Mouse (Mus musculus): ENCODE data around the gene Rfxank. TPM values are rescaled to one million over a fixed set of nuclear protein-coding genes. Genes with fewer than 3 reads are reported as not detected.

Rfxank gene
- total RNA-seq, 2 experiments from 2014 or later = 20.7 to 22.4 TPM

DNA sequence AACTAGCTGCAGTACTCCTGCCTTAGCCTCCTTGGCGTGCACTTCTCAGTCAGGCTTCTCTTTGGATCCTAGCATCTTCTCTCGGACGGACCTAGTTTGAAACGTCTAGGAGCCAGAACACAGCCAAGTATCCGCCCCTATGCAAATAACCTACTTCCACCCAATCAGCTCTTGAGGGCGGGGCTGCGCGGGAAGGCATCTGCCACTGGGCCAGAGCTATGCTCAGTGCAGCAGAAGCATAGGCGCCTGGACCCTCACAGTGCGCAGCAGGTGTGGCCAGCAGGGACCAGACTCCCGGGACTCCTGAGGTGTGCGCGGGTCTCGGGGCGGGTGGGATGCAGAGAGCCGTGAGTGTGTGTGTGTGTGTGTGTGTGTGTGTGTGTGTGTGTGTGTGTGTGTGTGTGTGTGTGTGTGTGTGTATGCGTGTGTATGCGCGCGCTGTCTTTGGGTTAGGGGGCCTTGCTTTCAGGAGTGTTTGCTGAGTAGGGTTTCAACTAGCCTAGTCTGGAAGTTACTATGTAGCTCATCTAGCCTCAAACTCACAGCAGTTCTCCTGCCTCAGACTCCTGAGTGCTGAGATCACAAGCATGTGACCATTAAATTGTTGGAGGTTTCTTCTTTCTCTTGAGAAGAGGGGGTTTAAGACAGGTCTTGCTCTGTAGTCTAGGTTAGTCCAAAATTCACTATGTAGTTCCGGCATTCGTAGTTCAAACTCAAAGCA is 13.7 kb upstream of the Rfxank start:
- peak; percentile 81 to 82 for DNase-seq
- intact Hi-C loops (cut with DNase I) = no loop called here

DNA sequence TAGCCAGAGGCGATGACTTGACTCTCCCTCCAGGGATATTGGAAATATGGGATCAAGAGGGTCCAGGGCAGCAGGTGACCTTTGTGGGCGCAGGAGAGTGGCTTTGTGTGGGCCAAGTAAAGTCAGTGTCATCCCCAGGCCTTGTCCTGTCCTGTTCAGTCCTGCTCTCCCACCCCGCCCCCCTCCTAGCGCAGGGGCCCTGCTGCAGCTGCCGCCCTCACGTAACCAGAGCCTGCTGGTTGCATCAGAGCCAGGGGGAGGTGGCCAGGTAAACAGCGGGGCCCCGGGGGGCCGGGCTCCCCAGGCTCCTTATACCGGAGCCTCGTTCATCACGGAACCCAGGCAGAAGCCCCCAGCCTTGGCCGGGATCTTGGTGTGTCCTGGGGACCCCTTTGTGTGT is 11.2 kb upstream of the Rfxank start:
- DNase-seq = no peak

DNA sequence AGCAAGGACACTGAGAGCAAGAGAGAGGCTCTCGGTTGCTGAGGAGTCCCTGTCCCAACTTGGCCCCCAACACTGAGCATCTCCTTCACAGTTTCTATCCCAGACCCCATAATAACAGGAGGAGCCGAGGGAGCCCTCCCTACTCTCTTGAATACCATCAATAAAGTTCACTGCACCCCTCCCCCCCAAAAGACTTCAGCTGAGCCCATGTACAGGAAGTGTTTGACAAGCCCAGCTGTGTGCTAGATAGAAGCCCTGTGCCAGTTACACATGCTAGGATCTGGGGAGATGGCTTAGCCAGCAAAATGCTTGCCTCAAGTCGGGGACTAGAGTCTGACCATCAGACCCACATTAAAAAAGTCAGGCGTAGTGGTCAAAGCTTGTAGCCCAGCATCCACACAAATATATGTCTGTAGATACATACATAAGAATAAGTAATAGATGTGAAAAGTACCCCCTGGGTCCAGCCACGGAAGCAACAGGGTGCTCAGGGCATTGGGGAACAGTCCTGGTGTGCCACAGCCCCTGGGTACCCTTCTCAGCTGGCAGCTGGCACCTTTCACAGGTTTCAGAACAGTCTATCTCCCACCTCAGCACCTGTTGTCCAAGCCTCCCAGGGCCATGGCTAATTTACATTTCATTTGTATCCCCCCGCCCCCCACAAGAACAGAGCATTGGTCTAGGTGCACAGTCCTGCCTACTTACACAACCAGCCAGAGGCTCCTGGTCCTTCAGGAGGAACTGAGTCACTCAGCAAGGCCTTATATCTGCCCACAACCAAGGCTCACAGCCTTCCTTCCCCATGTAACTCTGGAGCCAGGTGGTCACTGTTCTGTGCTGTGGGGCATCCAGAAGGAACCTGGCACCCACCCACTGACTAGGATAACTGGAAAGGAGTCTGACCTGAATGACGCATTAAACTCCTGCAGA is 9.0 kb upstream of the Rfxank start:
- intact Hi-C loops (cut with DNase I) = no loop called here
- DNase-seq = no peak

More for the DNA sequence above, 11.2 kb upstream of the Rfxank start:
- intact Hi-C loops (cut with DNase I) = no loop called here

DNA sequence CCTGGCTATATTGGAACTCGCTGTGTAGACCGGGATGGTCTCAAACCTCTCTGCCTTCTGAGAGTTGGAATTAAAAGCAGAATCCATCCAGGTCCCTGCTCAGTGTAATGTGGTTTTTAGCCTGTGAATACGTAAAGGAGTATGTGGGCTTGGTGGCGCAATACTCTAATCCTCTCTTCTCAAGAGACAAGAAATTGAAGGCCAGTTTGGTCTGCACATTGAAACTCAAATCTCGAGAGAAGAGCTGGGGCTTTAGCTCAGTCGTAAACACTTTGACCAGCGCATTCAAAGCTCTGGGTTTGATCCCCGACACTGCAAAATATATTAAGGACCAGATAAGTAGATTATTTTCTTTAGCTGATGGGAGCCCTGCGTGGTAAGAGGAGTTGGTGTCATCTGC is 1.0 kb upstream of the Rfxank start:
- DNase-seq = no peak
- intact Hi-C loops (cut with DNase I) = no loop called here

DNA sequence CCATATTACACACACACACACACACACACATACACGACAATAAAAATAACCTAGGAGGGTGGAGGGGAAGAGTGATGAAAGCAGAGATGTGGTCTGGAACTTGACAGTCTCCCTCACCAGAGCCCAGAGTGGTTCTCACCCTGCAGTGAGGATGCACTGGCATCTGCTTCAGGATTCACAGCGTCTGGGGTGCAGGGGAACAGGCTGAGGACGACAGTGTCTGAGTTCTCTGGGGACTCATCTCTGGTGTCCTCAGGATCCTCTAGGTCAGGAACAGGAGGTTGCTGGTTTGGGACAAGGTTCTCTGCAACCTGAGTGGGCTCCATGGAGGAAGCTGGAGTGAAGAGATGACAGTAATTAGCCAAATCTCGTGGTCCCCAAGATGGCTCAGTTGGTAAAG is 1.1 kb downstream of the Rfxank start:
- DNase-seq = no peak
- intact Hi-C loops (cut with DNase I) = no loop called here

DNA sequence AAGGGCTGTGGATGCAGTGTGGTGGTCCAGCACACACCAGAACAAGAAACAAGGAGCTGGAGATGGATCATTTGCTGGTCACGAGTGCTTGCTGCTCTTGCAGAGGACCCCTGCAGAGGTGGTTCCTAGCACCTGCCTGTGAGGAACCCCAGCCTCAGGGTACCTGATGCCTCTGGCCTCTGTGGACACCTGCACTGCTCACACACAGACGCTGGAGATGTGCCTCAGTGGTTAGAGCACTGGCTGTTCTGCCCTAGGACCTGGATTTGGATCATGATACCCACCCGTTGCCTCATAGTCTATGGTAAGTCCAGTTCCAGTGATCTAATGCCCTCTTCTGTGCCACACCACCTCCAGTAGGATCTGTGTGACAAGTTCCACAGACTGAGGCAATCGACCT is 2.4 kb downstream of the Rfxank start:
- DNase-seq = no peak
- intact Hi-C loops (cut with DNase I) = no loop called here

DNA sequence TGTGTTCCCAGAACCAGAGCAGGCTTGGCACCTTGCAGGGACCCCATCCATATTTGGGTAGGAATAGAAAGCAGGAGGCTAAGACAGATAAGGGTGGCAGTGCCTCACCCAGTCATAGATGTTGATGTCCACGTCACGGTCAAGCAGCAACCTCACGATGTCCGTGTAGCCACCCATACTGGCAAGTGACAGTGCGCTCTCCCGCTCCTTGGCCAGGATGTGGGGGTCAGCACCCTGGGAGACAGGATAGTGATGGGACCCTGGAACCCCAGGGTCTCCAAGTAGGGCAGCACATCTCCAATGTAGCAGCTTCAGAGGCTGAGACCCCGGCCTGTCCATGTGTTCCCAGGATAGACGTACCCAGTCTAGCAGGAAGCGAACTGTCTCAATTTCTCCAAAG is 4.0 kb downstream of the Rfxank start:
- DNase-seq = no peak
- intact Hi-C loops (cut with DNase I) = no loop called here

DNA sequence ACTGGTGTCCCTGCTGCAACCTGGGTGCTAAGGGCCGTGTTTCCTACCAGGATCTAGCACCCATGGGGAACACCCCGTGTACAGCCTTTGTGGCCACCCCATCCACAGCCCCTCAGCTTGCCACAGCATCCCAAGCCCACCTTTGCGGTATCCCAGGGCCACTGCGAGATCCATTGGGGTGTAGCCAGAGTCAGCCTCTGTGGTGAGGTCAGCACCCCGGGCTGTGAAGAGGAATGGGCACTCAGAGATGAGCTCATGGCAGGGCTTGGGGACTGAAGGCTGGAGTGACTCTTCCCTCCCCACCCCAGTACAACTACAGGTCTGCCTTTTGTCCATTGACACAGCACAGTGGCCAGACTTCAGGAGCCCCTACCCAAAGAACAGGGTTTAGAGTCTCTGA is 4.9 kb downstream of the Rfxank start:
- DNase-seq = no peak
- intact Hi-C loops (cut with DNase I) = no loop called here

DNA sequence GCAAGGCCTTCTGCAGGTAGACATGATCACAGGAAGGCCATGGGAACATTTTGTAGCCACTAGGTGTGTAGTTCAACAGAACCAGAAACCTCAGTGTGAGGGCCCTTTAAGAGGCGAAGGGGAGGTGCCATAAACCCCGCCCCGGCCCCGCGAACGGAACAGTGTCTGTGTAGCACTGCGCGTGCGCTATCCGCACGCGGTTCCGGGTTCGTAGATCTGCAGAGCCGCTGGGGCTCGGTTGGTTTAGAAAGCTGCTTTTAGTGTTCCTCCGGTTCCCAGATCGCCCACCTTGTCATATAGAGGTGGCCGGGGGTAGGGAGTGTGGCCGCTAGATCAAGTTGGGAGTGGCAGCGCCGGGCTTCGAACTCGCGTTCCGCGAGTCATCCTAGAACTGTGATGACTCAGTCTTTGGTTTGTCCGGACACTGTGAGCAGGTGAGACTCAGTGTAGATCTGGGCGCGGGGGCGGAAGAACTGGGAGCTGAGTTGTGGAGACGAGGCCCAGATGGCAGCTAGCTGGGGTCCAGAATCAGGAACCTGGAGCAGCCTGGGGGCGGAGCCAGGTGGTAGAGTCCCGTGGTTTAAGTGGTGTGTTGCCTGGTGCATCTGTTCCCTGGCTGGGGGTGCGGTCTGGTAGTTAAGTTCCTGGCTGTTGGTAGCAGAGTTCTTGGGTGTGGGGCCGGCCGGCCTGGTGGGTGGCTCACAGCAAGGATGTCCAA is 7.6 kb downstream of the Rfxank start, which contains the start of gene Nr2c2ap:
Gene Nr2c2ap, plus strand, starts transcription at position 168 of the 718 bp plus-strand sequence.
- intact Hi-C loops (cut with DNase I) = no loop called here
- peak; percentile 83 to 87 for DNase-seq

DNA sequence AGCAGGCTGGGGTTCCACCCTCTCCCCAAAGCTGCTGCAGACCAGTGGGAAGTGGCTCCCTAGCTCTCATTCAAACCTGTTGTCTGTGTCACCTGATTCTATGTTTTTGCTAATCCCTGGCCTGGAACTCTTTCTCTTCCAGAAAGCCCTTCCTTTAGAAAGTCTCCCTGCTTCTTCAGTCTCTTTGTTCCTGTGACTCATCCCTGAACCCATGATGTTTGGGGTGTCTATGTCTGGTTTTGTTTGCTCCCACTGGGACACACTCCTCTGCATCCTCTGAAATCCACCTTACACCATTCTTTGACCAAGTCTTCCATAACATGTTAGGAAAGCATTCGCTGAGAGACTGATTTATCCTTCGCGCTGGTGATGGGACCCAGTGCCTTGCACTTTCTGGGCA is 8.9 kb downstream of the Rfxank start:
- no peak for DNase-seq
- intact Hi-C loops (cut with DNase I) = no loop called here

DNA sequence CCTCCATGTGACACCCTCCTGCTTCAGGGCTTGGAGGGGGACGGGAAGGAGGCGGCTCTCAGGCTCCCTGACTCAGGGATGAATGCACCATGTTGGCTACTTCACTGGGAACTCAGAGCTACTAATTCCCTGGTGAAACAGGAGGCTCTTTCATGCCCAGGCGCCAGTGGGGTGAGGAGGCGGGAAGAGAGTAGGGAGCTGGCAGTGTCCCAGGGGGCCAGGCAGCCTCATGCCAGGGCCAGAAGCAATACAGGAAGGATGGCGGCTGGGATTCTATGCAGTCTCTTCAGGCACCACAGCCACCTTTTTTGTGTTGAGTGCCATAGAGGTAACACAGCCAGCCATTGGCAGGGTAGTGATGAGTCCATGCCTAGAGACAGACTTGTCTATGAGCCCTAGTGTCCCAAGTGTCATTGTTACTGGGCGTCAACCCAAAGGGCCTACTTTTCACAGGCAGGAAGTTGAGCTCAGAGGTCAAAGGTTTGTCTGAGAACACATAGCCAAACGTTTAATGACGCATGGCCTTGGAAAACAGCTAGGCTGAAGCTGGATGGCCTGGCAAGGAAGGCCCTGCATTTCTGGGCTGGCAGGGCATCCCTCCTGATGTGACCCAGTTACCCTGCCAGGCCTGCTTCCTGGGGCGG is 9.5 kb downstream of the Rfxank start:
- peak; percentile 47 to 63 for DNase-seq
- intact Hi-C loops (cut with DNase I) = loop anchor here (5.0 kb wide), 1 partner anchor 82 kb away; no protein-coding TSS in a partner anchor

DNA sequence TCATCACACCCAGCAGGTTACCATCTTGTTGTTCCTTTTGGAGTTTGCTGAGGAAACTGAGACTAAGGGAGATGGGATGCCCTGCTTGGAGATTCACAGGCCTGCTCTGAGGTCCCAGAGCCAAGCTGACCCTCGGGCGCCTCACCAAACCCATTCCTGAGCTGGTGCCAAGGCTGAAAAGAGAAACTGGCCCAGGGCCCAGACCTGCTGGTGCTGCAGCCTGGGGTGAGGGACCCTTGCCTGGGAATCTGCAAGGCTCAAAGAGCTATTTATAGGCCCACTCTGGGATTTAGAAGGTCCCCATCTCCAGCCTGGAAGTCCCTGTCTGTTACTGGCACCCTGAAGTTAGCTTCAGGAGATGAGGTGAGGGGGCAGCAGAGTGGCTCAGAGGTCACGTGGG is 10.5 kb downstream of the Rfxank start:
- peak; percentile 90 to 93 for DNase-seq
- intact Hi-C loops (cut with DNase I) = loop anchor here (5.0 kb wide), 1 partner anchor 81 kb away; no protein-coding TSS in a partner anchor

DNA sequence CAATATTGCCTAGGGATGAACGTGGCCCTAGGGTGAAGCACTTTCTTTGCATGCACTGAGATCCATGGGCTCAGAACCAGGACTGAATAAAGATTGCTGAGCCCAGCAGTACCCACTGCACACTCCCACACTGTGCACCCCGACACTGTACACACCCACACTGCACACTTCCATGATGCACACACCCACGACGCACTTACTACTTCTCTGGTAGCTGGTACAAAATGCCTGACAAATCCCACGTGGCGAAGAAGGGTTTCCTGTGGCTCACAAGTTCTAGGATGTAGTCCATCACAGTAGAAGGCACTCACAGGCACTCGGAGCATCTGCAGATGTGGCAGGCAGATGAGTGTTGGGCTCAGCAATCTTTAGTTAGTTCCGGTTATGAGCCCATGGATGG is 14.0 kb downstream of the Rfxank start:
- intact Hi-C loops (cut with DNase I) = loop anchor here (5.0 kb wide), 2 partner anchors 78 to 208 kb away; no protein-coding TSS in a partner anchor
- no peak for DNase-seq

DNA sequence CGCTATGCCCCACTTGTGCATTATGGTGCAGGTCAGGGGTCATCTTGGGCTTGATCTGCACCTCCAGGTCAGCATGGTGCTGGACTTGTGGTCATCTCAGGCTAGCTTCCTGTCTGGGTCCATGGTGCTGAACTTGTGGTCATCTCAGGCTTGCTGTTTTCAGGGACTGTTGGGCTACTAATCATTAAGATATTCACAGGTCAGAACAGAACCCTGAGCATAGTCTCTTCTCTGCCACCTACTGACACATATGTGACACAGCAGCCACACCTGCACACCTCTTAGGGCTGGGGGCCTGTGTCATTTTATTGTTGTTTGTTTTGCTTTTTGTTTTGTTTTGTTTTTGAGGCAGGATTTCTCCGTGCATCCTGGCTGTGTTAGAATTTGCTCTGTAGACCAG is 16.1 kb downstream of the Rfxank start:
- DNase-seq = no peak
- intact Hi-C loops (cut with DNase I) = loop anchor here (2.0 to 5.0 kb wide), 2 partner anchors 18 to 206 kb away; no protein-coding TSS in a partner anchor

DNA sequence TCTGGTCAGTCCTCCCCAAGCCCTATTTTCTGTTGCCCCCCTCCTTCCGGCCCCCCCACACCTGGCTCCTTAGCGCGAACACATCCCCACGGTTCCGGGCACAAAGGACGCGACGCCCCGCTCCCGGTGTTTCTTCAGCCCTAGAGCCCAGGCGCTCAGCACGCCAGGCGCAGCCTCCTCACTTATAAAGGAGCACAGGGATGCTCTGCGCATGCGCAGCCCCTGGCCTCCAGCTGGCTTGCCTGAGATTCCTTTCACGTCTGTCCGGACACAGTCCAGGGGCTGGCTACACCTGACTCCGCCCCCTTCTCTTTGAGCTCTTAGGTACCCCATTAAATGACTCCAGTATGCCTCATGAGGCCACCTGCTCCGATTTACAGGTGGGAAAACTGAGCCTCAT is 18.3 kb downstream of the Rfxank start, which contains the start of gene Ncan:
Gene Ncan, minus strand, starts transcription at position 207 of the 400 bp plus-strand sequence.
- intact Hi-C loops (cut with DNase I) = loop anchor here (5.0 kb wide), 1 partner anchor 203 kb away; no protein-coding TSS in a partner anchor
- peak; percentile 40 to 56 for DNase-seq

DNA sequence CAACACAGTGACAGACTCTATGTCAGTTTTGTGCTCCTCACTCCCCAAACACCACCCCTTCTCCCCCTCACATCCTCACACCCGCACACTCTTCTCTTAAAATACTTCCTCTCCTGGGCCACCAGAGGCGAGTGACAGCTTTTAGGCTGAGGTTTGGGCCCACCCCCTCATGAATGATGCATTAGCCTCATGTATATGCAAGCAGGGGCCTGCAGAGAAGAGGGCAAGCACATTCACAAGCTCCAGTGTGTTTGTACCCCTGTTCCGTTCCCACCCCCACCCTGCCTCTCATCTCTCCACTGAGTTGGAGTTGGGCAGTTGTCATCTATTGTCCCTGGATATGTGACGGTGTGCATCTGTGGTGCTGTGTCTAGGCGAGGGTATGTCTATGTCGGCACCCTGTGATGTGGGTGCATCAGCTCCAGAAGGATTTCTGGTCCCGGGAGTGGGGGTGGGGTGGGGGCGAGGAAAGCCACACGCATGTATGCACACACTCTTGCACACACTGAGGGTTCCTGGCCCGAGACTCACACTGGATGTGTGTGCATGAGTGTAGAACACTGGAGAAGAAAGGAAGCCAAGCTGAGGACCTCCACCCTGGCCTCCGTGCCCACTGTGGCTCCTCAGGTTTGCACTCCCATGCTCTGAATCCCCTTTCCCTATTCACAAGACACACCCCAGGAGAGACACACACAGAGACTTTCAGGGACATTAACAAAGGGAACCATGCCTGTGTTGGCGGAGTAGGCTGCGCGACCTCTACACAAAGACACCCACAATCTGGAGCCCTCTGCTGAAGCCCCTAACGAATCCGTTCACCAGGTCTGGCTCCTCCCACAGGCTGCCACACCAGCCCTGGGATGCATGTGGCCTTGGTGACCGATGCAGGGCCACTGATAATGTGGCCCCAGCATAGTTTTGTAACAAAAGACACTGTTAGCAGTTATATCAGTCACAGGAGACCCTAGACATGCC is 19.9 kb downstream of the Rfxank start:
- intact Hi-C loops (cut with DNase I) = no loop called here
- DNase-seq = no peak

DNA sequence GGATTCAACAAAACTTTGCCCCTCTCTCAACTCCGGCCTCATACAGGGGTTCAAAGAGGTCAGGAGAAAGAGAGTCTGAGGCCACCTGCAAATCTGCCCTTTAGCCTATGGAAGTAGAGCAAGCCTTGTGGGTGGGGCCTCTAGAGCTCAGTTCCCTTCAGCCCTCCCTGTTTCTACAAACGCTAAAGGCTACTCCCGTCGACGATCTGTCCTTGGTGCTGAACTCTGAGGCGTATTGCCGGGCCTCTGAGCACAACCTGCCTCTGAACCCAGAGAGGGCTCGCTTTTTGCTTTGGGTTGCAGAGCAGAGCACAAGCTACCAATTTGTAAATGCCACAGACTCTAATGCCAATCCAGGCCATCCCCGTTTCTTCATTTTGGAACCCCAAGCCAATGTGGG is 21.3 kb downstream of the Rfxank start:
- intact Hi-C loops (cut with DNase I) = no loop called here
- peak; percentile 41 to 60 for DNase-seq

DNA sequence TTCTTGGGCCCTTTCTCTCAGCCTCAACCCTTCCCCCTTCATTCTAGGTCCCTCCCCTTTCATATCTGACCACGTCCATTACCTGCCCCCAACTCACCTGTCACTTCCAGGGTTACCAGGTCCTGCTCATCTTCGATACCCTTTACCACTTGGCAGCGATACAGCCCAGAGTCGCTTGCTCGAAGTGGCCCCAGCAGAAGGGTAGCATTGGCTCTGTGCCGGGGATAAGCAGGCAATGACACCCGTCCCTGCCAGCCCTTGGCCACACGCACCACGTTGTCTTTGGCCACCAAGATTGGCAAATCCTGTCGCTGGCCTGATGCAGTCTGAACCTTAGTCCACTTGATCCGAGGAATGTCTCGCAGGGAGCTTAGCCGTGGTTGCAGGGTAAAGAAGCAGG is 24.1 kb downstream of the Rfxank start:
- intact Hi-C loops (cut with DNase I) = no loop called here
- DNase-seq = no peak

DNA sequence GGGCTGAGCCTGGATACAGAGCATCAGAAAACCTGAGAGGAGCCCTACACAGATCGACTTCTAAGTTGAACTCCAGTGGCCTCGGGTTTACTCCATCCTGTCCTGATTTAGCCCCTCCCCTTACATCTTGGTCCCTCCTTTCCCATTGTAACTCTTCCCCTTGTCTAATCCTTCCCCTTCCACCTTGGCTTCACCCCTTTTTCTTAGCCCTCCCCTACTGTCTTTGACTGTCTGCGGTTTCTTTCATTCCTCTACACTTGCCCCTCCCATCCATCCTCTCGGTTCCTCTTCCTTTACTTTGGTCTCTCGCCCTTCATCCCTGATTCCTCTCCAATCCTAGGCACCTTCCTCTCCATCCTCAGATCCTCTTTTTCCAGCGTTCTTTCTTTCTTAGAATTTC is 24.5 kb downstream of the Rfxank start:
- DNase-seq = no peak
- intact Hi-C loops (cut with DNase I) = no loop called here

Measured in heart, postnatal 10 days (tissue).